Mouse (Mus musculus) liver, embryonic 14.5 days (tissue): ENCODE measurements around the gene Ear6.

Experiments
- CTCF ChIP-seq: IDR thresholded peaks from 2 replicates; pipeline ENCODE4 v1.5.1; 2016; ENCODE audit warnings: antibody characterized with exemption, low read depth, control low read depth
- EP300 ChIP-seq: IDR thresholded peaks from 2 replicates; pipeline ENCODE4 v1.6.1; 2016; ENCODE audit warnings: antibody characterized with exemption, low read depth

GRCm38 (mm10) chr14:51886051-51886450 is 32.6 kb downstream of the Ear6 start:
- TF ChIP-seq CTCF = no peak
- TF ChIP-seq EP300 = no peak
